Mouse (Mus musculus) bone marrow, adult 2 months (tissue): ENCODE data around the gene Rtn4rl2.

ENCODE experiments used
- CTCF ChIP-seq: fragments of 200-500 bp; IDR thresholded peaks from 2 replicates; pipeline ENCODE4 v1.5.1; 2011; ENCODE audit warnings: low read length, control low read depth; ENCODE audit not compliant: control insufficient read depth, insufficient read depth
- POLR2A ChIP-seq: fragments of 200-500 bp; IDR thresholded peaks from 2 replicates; pipeline ENCODE4 v1.6.1; 2011; ENCODE audit warnings: low read depth, mild to moderate bottlenecking, control low read depth, low read length, borderline replicate concordance; ENCODE audit not compliant: control insufficient read depth

DNA sequence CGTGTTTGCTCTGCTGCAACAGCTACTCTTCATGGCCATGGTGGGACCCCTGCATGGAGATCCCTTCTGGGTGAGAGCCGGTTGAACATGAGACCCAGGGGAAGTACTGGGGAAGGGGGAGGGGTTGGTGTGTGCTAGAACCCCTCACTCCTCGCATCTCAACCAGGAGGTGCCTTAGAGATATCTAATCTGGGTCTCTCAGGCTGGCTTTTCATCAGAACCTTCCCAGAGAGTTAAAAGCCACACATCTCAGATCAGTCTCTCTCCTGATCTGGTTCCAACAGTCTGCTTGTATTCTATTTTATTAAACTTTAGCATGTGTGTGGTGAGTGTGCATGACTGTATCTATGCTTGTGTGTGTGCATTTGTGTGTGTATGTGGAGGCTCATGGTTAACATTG lies 25.1 kb downstream of the Rtn4rl2 start:
- no peak for TF ChIP-seq POLR2A
- no peak for TF ChIP-seq CTCF
